Mouse (Mus musculus) splenic B cell, adult 2 months (primary cell): ENCODE results near the gene Znrf4.

Source experiments
- DNase-seq: peaks from one replicate; pipeline ENCODE4 v3.0.0-alpha.2; 2011; ENCODE audit warnings: low read depth, low spot score
- H3K27me3 ChIP-seq: 2 replicates; pipeline ENCODE4 v1.6.1; 2012; ENCODE audit warnings: mild to moderate bottlenecking, low read length, moderate library complexity, mixed read lengths; ENCODE audit not compliant: control insufficient read depth, poor library complexity, insufficient read depth, severe bottlenecking
- H3K36me3 ChIP-seq: 2 replicates; pipeline ENCODE4 v1.6.1; 2012; ENCODE audit warnings: mild to moderate bottlenecking, low read length, moderate library complexity, mixed read lengths; ENCODE audit not compliant: control insufficient read depth, poor library complexity, insufficient read depth, severe bottlenecking

Znrf4 gene

DNA sequence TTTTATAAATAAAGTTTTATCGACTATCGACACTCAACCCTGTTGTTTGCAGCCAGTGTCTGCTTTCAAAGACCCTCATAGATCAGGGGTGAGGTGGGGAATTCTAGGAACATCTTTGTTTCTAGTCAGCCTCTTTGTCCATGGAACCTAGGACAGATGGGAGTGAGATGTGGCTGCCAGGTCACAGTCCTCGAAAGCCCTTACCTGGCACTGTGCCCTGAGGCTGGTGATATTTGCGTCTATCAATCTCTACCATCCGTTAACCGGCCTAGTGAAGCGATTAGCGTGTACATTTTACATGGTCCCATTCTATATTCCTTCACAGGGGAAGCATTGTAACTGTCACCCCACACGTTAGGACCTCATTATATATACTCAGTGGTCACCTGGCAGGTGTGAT, 26.3 kb downstream of the Znrf4 start:
- no peaks in the 10 kb centered on the region for H3K27me3 ChIP-seq
- no peaks in the 10 kb centered on the region for H3K36me3 ChIP-seq
- no peak for DNase-seq

DNA sequence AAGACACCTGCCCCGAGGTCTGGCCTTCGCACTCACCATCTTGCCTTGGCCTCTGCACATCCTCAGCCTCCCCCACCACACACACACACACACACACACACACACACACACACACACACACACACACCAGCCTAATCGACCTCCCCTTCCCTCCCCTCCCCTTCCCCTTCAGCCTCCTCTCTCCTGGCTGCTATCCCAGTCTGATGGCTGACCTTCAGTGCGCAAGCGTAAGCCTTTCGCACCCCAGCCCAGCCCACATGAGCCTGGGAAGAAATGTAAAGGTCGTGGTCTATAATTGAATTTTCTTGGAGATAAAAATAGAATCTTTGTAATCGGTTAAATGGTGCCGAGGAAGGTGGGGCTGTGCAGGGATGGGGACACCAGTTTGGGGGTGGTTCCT, 27.1 kb downstream of the Znrf4 start:
- Histone ChIP-seq H3K27me3 (no peaks in the 10 kb centered on the region), H3K36me3 (no peaks in the 10 kb centered on the region)
- DNase-seq = no peak

DNA sequence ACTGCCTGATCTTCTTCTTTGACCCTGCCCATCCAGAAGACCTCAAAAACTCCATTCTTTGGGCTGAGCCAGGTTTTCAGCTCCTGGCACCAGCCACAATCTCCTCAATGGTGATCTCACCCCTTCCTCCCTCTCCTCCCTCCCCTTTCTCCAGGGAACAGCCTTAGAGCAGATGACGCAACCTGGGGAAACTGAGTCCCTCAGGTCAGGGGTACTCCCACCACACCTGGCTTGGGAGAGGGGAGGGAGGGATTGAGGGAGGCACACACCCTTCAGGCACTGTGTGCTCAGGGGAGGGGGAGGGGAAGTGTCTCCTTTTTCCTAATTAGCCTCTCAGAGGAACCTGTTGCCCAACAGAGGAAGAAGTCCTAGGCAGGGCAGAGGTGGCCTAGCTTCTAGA, 29.6 kb downstream of the Znrf4 start:
- no peaks in the 10 kb centered on the region for H3K27me3 ChIP-seq
- no peaks in the 10 kb centered on the region for H3K36me3 ChIP-seq
- DNase-seq = no peak

DNA sequence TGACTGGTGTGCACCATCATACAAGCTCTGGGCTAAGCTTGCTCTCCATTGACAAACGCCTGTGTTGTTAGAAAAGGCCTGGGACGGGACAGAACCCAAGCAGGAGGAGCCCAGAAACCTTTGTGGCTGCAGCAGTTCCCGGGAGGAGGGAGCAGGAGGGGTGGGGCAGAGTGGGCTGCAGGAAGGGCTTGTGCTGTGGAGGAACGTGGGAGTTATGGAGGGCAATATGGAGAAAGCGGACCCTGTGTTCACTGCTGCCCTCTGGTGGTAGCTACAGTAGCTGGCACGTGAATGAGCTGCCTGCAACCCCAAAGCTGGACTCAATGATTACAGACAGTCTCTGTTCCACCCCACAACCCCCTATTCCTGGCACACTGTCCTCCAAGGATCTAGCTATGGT, 32.9 kb downstream of the Znrf4 start:
- no peaks in the 10 kb centered on the region for H3K27me3 ChIP-seq
- H3K36me3 ChIP-seq = no peaks in the 10 kb centered on the region
- peak; percentile 89 for DNase-seq

DNA sequence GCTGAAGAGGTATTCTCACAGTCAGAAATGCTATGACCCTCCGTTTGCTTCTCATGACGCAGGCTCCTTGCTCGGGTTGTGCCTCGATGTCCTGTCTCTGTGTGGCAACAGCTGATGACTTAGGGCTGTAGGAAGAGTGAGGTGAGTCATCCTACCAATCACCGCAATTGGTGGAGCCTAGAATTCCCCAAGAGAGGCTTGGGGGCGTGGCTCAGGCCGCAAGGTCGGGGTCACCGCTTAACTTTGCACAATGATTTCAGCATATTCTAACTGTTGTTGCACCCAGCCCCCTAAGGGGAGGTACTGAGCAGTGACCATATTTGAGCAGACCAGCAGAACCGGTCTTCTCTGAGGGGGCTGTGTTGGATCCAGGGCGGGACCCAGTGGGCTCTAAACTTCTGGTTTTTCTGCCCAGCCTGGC, 34.0 kb downstream of the Znrf4 start:
- Histone ChIP-seq H3K27me3 (no peaks in the 10 kb centered on the region), H3K36me3 (no peaks in the 10 kb centered on the region)
- DNase-seq = no peak

DNA sequence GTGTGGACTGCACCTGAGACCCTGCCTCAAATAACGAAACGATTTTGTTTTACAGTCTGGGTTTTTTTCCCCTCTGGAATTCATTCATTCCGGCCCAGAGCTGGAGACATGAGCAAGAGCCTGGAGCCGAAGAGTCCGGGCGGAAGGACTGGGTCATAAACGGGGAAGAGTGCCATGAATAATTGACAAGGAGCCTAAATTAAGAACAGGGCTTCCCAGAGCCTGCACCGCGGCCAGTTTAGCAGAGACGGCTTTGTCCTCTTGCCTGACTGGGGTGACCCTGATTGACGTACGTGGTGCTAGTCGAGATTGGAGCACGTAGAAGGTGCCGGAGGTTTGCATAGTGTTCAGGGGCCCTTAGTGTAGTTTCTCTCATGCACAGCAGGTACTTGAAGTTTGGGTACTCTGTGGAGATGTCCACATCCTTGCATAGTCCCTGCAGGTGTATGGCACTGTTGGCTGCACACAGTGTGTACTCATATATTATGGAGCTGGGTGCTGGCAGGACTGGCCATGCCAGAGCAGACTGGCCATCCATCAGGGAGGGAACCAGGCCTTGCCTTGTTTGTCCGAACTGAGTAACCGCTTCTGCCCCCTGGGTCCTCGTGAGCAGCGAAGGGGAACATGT, 34.9 kb downstream of the Znrf4 start:
- no peaks in the 10 kb centered on the region for H3K36me3 ChIP-seq
- DNase-seq = no peak
- H3K27me3 ChIP-seq = no peaks in the 10 kb centered on the region

DNA sequence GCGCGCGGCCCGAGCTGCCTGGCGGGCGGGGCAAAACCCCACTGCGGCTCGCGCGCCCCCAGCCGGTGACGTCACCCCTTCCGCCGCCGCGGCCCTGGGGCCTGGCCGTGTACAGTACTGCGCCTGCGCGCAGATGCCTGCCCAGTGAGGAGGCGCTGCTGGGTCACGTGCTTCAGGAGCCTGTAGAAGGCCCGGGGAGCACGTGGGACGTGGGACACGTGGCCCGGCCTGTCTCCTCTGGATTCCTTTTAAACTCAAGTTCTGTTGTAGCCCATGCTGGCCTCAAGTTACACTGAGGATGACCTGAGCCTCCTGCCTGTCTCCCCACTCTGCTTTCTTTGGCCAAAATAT, 35.9 kb downstream of the Znrf4 start, which contains the start of gene Ptprs:
TSS of gene Ptprs (minus strand) at position 82 of the 351 bp plus-strand sequence.
- DNase-seq = peak; percentile 93
- Histone ChIP-seq H3K27me3 (no peaks in the 10 kb centered on the region), H3K36me3 (no peaks in the 10 kb centered on the region)

DNA sequence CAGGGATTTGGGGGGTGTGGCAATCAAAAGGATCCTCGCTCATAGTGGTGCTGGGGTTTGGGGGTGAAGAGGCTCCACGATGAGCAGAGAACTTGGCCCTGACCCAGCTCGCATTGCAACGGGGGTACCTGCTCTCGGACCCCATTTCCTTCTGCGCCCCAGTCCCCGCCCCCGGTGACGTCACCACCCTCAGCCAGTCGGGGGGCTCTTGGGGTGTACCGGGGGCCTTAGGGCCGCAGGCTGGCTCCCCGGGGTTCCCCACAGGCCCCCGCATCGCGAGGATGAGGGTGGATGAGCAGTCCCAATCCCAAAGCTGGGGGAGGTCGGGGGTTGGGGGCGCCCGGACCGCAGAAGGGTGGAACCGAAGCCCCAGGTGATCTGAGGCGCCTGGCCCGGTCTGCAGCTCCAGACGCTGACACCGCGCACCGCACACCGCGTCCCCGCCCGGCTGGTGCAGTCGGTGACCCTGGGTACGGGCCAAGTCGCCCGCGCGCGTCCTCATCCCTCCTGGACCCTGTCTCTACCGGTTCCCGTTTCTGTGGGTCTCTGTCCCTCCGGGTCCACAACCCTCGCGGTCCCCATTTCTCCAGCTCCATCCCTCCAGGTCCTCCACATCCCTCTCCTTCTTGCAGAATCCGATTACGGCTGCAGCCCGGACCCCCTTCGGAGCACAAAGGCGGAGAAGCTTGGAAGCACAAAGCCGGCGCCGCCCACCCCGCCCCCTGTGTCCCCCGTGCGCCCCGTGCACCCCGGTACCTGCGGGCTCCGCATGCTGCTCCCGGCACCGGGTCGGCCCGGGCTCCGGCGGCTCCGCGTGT, 36.4 kb downstream of the Znrf4 start:
- no peak for DNase-seq
- no peaks in the 10 kb centered on the region for H3K27me3 ChIP-seq

DNA sequence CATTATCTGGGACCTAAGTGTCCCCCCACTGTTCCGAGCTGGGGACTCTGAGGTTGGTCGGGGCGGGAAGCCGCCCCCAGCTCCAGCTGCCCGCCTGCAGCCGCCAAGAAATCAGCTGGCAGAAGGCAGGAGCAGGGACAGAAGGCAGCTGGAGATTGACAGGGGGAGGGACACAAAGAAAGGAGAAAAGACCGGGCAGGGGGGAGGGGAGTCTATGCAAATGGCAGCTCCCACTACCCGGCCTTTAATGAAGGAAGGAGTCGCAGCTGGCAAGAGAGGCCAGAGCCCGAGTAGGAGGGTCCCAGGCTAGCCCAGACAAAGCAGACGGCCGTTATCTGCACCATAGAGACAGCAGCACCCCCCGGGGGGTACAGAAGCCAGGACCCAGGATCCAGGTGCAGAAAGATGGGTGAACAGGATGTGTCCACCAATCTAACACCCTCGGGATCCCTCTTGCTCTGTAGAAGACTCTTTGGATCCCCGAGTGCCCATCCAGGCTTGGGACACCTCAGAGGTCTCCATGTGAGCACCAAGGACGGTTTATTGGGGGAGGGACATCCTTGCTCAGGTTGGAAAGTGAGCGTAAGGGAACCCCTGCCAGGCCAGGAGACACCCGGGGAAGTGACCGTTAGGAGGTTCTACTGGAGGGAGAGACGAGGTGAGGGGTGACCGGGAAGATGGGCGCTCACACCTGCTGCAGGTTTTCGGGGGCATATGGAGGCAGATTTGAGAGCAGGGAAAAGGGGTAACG, 37.2 kb downstream of the Znrf4 start:
- no peak for DNase-seq
- Histone ChIP-seq H3K27me3 (no peaks in the 10 kb centered on the region; the same call in 1 of the 2 replicates), H3K36me3 (no peaks in the 10 kb centered on the region)

More for the DNA sequence above, 36.4 kb downstream of the Znrf4 start:
- H3K36me3 ChIP-seq = no peaks in the 10 kb centered on the region

DNA sequence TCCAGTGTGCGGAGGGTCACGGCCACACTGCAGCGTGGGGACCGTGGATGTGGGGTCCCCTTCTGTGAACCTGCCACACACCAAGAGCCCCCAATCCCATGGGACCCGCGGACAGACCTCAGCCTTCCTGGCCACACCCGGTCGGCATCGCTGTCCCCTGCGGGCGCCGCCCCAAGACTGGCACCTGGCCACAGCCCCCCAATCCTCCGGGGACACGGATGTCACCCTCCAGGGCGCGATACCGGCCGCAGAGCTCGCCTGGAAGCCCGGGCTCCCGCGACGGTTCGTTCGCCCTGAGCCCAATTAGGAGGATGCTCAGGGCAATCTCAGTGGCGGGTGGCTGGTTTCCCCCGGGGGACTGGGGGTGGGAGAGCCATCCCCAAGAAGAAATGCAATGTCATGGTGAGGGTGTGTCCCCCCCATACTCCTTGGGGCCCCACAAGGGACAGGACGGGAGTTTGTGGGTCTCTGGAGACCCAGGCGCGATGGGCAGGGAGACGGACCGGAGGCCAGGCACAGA, 37.9 kb downstream of the Znrf4 start:
- Histone ChIP-seq H3K27me3 (no peaks in the 10 kb centered on the region; the same call in 1 of the 2 replicates), H3K36me3 (no peaks in the 10 kb centered on the region)
- peak; percentile 49 for DNase-seq

DNA sequence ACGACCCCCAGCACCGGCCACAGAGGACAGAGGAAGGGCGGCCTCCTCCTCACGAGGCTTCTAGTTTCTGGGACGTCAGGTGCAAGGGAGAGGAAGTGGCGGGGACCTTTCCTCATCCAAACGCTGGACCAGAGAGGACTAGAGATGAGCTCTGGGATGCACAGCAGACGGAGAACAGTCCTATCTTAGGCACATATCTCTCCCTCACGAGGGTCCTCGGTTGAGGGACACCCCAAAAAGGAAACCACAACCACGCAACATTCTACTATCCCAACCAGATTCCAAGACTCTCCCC, 38.7 kb downstream of the Znrf4 start:
- Histone ChIP-seq H3K36me3 (no peaks in the 10 kb centered on the region), H3K27me3 (no peaks in the 10 kb centered on the region; the same call in 1 of the 2 replicates)
- no peak for DNase-seq

DNA sequence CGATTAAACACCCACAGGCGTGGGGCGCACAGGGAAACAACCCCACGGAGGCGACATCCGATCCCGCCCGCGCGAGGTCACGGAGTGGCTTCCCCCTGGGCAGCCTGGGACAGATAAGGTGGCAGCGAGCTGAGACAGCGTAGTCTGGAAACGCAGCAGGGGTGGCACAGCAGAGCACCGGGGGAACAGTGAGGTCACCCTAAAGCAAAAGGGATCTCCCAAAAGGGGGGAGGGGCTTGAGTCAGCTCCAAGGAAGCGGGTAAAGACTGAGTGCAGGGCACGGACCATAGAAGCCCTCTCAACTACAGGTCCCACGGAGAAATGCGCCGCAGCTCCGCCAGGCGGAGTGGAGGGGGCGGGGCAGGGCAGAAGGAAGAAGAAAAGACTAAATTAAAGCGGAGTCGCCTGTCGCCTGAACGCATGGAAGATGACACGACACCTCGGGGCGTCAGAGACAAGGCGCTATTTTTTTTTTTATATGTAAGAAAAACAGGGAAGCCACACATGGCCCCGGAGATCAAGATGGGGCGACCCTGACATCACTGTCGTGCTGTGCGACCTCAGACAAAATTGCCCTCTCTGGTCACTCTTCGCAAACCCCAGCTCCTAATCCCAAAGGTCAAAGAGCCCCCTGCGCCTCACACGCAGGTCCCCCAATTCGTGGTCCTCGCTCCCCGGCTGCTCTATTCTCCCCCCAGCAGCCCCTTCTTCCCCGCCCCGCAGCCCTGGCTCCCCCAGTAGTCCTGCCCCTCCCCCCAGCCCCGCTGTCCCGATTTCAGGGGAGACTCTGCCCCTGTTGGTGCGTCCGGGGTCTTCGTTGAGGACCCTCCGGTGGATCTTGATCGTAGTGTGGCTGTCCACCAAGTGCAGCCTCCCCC, 39.3 kb downstream of the Znrf4 start:
- H3K36me3 ChIP-seq = no peaks in the 10 kb centered on the region
- peak; percentile 86 for DNase-seq
- H3K27me3 ChIP-seq = no peaks in the 10 kb centered on the region; the same call in 1 of the 2 replicates

DNA sequence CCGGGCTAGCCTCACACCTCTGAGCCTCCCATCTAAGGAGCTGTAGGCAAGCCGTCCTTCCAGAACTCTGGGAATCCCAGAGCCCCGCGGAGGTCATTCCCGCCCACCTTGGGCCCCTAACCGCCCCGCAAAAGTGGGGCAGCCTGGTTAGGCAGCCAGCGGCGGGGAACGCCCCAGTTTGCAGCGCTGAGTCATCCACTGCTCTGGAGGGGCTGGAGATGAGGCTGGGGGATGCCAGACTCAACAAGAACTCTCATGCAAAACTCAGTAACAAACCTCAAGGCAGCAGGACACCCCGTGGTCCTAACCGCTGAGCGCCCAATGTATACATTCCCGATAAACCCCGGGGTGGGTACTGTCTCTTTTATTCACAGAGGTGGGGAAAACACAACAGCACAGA, 40.1 kb downstream of the Znrf4 start:
- no peak for DNase-seq
- H3K27me3 ChIP-seq = no peaks in the 10 kb centered on the region; the same call in 1 of the 2 replicates
- H3K36me3 ChIP-seq = no peaks in the 10 kb centered on the region

DNA sequence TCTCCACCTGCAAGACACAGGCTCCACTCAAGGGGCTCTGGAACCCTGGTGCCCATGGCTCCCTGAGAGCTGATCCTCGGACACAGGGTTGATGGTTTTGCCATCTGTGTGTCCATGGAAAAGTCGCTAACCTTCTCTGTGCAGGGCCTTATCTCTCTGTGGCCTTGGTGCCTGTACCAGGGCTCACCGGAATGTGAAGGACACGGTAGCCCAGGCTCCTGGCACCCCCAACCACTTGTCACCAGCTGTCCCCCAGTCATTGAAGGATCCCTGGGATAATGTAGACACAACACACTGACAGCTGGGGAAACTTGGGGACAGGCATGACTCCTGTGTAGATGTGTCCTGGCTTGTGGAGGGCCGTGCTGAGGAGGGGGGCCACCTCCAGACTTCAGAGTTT, 41.1 kb downstream of the Znrf4 start:
- no peak for DNase-seq
- Histone ChIP-seq H3K36me3 (no peaks in the 10 kb centered on the region), H3K27me3 (no peaks in the 10 kb centered on the region; the same call in 1 of the 2 replicates)
